Mouse (Mus musculus): ENCODE measurements around the gene Atp2b2. TPM values are rescaled to one million over a fixed set of nuclear protein-coding genes. Genes with fewer than 3 reads are reported as not detected.
"Not testable (repeated sequence)": the region's sequence is repeated elsewhere in the genome, so short reads cannot be mapped to it uniquely, and the experiment has no call there.

Atp2b2 gene
- polyA plus RNA-seq, 1 experiment from 2014 or later = 0.06 TPM

- Histone ChIP-seq H3K36me3 (peaks cover 96% of the 10 kb centered on the region), H3K4me1 (no peaks in the 10 kb centered on the region), H3K27ac (no peak overlapping the region), H3K9me3 (no peaks in the 10 kb centered on the region), H3K4me3 (no peak overlapping the region), H3K27me3 (ENCODE audit: insufficient read depth, poor library complexity, severe bottlenecking) (no peaks in the 10 kb centered on the region)
- WGBS = 94% methylated on average over 3 of the region's 3 CpGs
- DNase-seq (ENCODE audit: low spot score) = no peak
Observed at GRCm38 (mm10) chr6:113731296-113731695, 311.1 kb downstream of the Atp2b2 start.

GRCm38 (mm10) chr6:113728181-113728580 lies 314.2 kb downstream of the Atp2b2 start:
- H3K27ac ChIP-seq = no peak overlapping the region
- WGBS = 88% methylated on average over 7 of the region's 7 CpGs
- H3K9me3 ChIP-seq = no peaks in the 10 kb centered on the region
- no peaks in the 10 kb centered on the region for H3K27me3 ChIP-seq (ENCODE audit: insufficient read depth, poor library complexity, severe bottlenecking)
- no peak for DNase-seq (ENCODE audit: low spot score)
- peaks cover 98% of the 10 kb centered on the region for H3K36me3 ChIP-seq
- no peak overlapping the region for H3K4me3 ChIP-seq
- no peaks in the 10 kb centered on the region for H3K4me1 ChIP-seq

- no peaks in the 10 kb centered on the region for H3K4me1 ChIP-seq
- 83% methylated on average over 4 of the region's 4 CpGs for WGBS
- no peak overlapping the region for H3K27ac ChIP-seq
- H3K27me3 ChIP-seq (ENCODE audit: insufficient read depth, poor library complexity, severe bottlenecking) = no peaks in the 10 kb centered on the region
- H3K36me3 ChIP-seq = peaks cover 95% of the 10 kb centered on the region
- H3K9me3 ChIP-seq = no peaks in the 10 kb centered on the region
- H3K4me3 ChIP-seq = no peak overlapping the region
- no peak for DNase-seq (ENCODE audit: low spot score)
Observed at GRCm38 (mm10) chr6:113721061-113721460, 321.4 kb downstream of the Atp2b2 start.

GRCm38 (mm10) chr6:113719878-113720277 lies 322.5 kb downstream of the Atp2b2 start, which contains the start of gene Ghrl:
Gene Ghrl (minus strand): TSS chr6:113719880.
- no peak within 1 kb of the TSS for H3K4me3 ChIP-seq
- no peak for DNase-seq (ENCODE audit: low spot score)
- H3K4me1 ChIP-seq = no peaks in the 10 kb centered on the region
- H3K27me3 ChIP-seq (ENCODE audit: insufficient read depth, poor library complexity, severe bottlenecking) = no peaks in the 10 kb centered on the region
- no peaks in the 10 kb centered on the region for H3K9me3 ChIP-seq
- 86% methylated on average over 3 of the region's 3 CpGs for WGBS
- H3K27ac ChIP-seq = no peak within 1 kb of the TSS
- peaks cover 95% of the 10 kb centered on the region for H3K36me3 ChIP-seq

- Histone ChIP-seq H3K9me3 (no peaks in the 10 kb centered on the region), H3K36me3 (peaks cover 96% of the 10 kb centered on the region), H3K27me3 (ENCODE audit: insufficient read depth, poor library complexity, severe bottlenecking) (no peaks in the 10 kb centered on the region), H3K4me3 (no peak overlapping the region), H3K27ac (no peak overlapping the region), H3K4me1 (no peaks in the 10 kb centered on the region)
- WGBS = 91% methylated on average over 3 of the region's 3 CpGs
- no peak for DNase-seq (ENCODE audit: low spot score)
Observed at GRCm38 (mm10) chr6:113717541-113717940, 324.9 kb downstream of the Atp2b2 start.

GRCm38 (mm10) chr6:113714797-113715196 lies 327.6 kb downstream of the Atp2b2 start:
- WGBS = 78% methylated on average over 1 of the region's 1 CpGs
- H3K4me1 ChIP-seq = no peaks in the 10 kb centered on the region
- no peak for DNase-seq (ENCODE audit: low spot score)
- H3K27me3 ChIP-seq (ENCODE audit: insufficient read depth, poor library complexity, severe bottlenecking) = no peaks in the 10 kb centered on the region
- H3K4me3 ChIP-seq = no peak overlapping the region
- H3K9me3 ChIP-seq = no peaks in the 10 kb centered on the region
- H3K36me3 ChIP-seq = peaks cover 97% of the 10 kb centered on the region
- H3K27ac ChIP-seq = no peak overlapping the region

- Histone ChIP-seq H3K9me3 (no peaks in the 10 kb centered on the region), H3K27ac (no peak overlapping the region), H3K27me3 (ENCODE audit: insufficient read depth, poor library complexity, severe bottlenecking) (no peaks in the 10 kb centered on the region), H3K36me3 (peaks cover 97% of the 10 kb centered on the region), H3K4me1 (no peaks in the 10 kb centered on the region), H3K4me3 (no peak overlapping the region)
- WGBS = 92% methylated on average over 2 of the region's 2 CpGs
- DNase-seq (ENCODE audit: low spot score) = no peak
Observed at GRCm38 (mm10) chr6:113714276-113714675, 328.1 kb downstream of the Atp2b2 start.

- 94% methylated on average over 5 of the region's 5 CpGs for WGBS
- H3K36me3 ChIP-seq = peaks cover 97% of the 10 kb centered on the region
- H3K4me1 ChIP-seq; DNase-seq (ENCODE audit: low spot score); H3K4me3 ChIP-seq; H3K27ac ChIP-seq; H3K9me3 ChIP-seq; H3K27me3 ChIP-seq (ENCODE audit: insufficient read depth, poor library complexity, severe bottlenecking): not testable (repeated sequence)
Observed at GRCm38 (mm10) chr6:113713389-113713788, 329.0 kb downstream of the Atp2b2 start.

GRCm38 (mm10) chr6:113712718-113713117 lies 329.7 kb downstream of the Atp2b2 start:
- no peaks in the 10 kb centered on the region for H3K9me3 ChIP-seq
- 93% methylated on average over 3 of the region's 3 CpGs for WGBS
- H3K4me3 ChIP-seq = no peak overlapping the region
- H3K27ac ChIP-seq = no peak overlapping the region
- H3K4me1 ChIP-seq = no peaks in the 10 kb centered on the region
- no peak for DNase-seq (ENCODE audit: low spot score)
- no peaks in the 10 kb centered on the region for H3K27me3 ChIP-seq (ENCODE audit: insufficient read depth, poor library complexity, severe bottlenecking)
- peaks cover 98% of the 10 kb centered on the region for H3K36me3 ChIP-seq

- H3K4me3 ChIP-seq = peak overlapping the region; percentile 95
- DNase-seq (ENCODE audit: low spot score) = no peak
- under 1% methylated on average over 113 of the region's 113 CpGs for WGBS
- H3K9me3 ChIP-seq = no peaks in the 10 kb centered on the region
- H3K4me1 ChIP-seq = peaks cover 47% of the 10 kb centered on the region
- peaks cover 40% of the 10 kb centered on the region for H3K36me3 ChIP-seq
- no peaks in the 10 kb centered on the region for H3K27me3 ChIP-seq (ENCODE audit: insufficient read depth, poor library complexity, severe bottlenecking)
- peak overlapping the region; percentile 95 for H3K27ac ChIP-seq
Observed at GRCm38 (mm10) chr6:113697222-113698205, 344.9 kb downstream of the Atp2b2 start.

GRCm38 (mm10) chr6:113696582-113697221 lies 345.7 kb downstream of the Atp2b2 start, which contains the start of gene Tatdn2:
Gene Tatdn2 (plus strand): TSS chr6:113697050.
- no peaks in the 10 kb centered on the region for H3K27me3 ChIP-seq (ENCODE audit: insufficient read depth, poor library complexity, severe bottlenecking)
- WGBS = under 1% methylated on average over 58 of the region's 58 CpGs
- H3K27ac ChIP-seq = peak within 1 kb of the TSS; percentile 95
- H3K9me3 ChIP-seq = no peaks in the 10 kb centered on the region
- H3K36me3 ChIP-seq = peaks cover 32% of the 10 kb centered on the region
- DNase-seq (ENCODE audit: low spot score) = peak; percentile 99
- peak within 1 kb of the TSS; percentile 95 for H3K4me3 ChIP-seq
- H3K4me1 ChIP-seq = peaks cover 54% of the 10 kb centered on the region

- Histone ChIP-seq H3K27me3 (ENCODE audit: insufficient read depth, poor library complexity, severe bottlenecking) (no peaks in the 10 kb centered on the region), H3K9me3 (no peaks in the 10 kb centered on the region), H3K27ac (peak overlapping the region; percentile 95), H3K4me1 (peaks cover 60% of the 10 kb centered on the region), H3K4me3 (peak overlapping the region; percentile 95), H3K36me3 (peaks cover 24% of the 10 kb centered on the region)
- WGBS = 37% methylated on average over 4 of the region's 4 CpGs
- no peak for DNase-seq (ENCODE audit: low spot score)
Observed at GRCm38 (mm10) chr6:113695766-113696355, 346.6 kb downstream of the Atp2b2 start.

- WGBS = 68% methylated on average over 1 of the region's 1 CpGs
- H3K27me3 ChIP-seq (ENCODE audit: insufficient read depth, poor library complexity, severe bottlenecking) = no peaks in the 10 kb centered on the region
- H3K4me3 ChIP-seq = no peak overlapping the region
- H3K36me3 ChIP-seq = peaks cover 19% of the 10 kb centered on the region
- peaks cover 66% of the 10 kb centered on the region for H3K4me1 ChIP-seq
- peak overlapping the region; percentile 95; the same call in 1 of the 2 replicates for H3K27ac ChIP-seq
- no peaks in the 10 kb centered on the region for H3K9me3 ChIP-seq
- no peak for DNase-seq (ENCODE audit: low spot score)
Observed at GRCm38 (mm10) chr6:113695203-113695602, 347.2 kb downstream of the Atp2b2 start.

Measured in heart, embryonic 10.5 days (tissue).